Mouse (Mus musculus) layer of hippocampus, postnatal 36 days (tissue): ENCODE measurements around the gene Entpd1. TPM values are rescaled to one million over a fixed set of nuclear protein-coding genes. Genes with fewer than 3 reads are reported as not detected.

Source experiments
- DNase-seq, 2 experiments: peaks; one replicate each; pipeline ENCODE4 v3.0.0; 2022
- total RNA-seq, 2 experiments: library from RNA; stranded (reverse); gene quantifications; 2 replicates each; pipeline ENCODE4 v1.2.3; 2021

Entpd1 gene
- total RNA-seq, 2 experiments from 2014 or later: 17.6 to 20.4 TPM

GRCm38 (mm10) chr19:40726614-40727013 is 114.4 kb downstream of the Entpd1 start:
- DNase-seq: no peak

GRCm38 (mm10) chr19:40728213-40728612 is 116.0 kb downstream of the Entpd1 start:
- DNase-seq: no peak

- no peak for DNase-seq
Measured at GRCm38 (mm10) chr19:40728732-40729420, 116.7 kb downstream of the Entpd1 start.

- no peak for DNase-seq
Measured at GRCm38 (mm10) chr19:40733409-40733808, 121.2 kb downstream of the Entpd1 start.

GRCm38 (mm10) chr19:40733849-40734248 is 121.7 kb downstream of the Entpd1 start:
- no peak for DNase-seq

GRCm38 (mm10) chr19:40736680-40737512 is 124.7 kb downstream of the Entpd1 start:
- DNase-seq: peak; percentile 69 to 73

- DNase-seq: no peak
Measured at GRCm38 (mm10) chr19:40737613-40738012, 125.4 kb downstream of the Entpd1 start.

- DNase-seq: no peak
Measured at GRCm38 (mm10) chr19:40738683-40739324, 126.6 kb downstream of the Entpd1 start.

- peak; percentile 42 to 57 for DNase-seq
Measured at GRCm38 (mm10) chr19:40746603-40747002, 134.4 kb downstream of the Entpd1 start.

- DNase-seq: no peak
Measured at GRCm38 (mm10) chr19:40748559-40748958, 136.4 kb downstream of the Entpd1 start, which contains the start of gene Cc2d2b. Cc2d2b (plus strand) TSS chr19:40748753.

- DNase-seq: no peak
Measured at GRCm38 (mm10) chr19:40754311-40754710, 142.1 kb downstream of the Entpd1 start.

- DNase-seq: no peak
Measured at GRCm38 (mm10) chr19:40760071-40760470, 147.9 kb downstream of the Entpd1 start.

- DNase-seq: peak; percentile 38 to 48
Measured at GRCm38 (mm10) chr19:40762023-40762759, 150.0 kb downstream of the Entpd1 start.

- no peak for DNase-seq
Measured at GRCm38 (mm10) chr19:40767189-40767588, 155.0 kb downstream of the Entpd1 start.

GRCm38 (mm10) chr19:40769341-40769770 is 157.2 kb downstream of the Entpd1 start:
- no peak for DNase-seq

- DNase-seq: no peak
Measured at GRCm38 (mm10) chr19:40788004-40788714, 176.0 kb downstream of the Entpd1 start.

GRCm38 (mm10) chr19:40788715-40789084 is 176.5 kb downstream of the Entpd1 start:
- DNase-seq: no peak
